Mouse (Mus musculus) limb, embryonic 15.5 days (tissue): ENCODE results near the gene Bricd5. TPM values are rescaled to one million over a fixed set of nuclear protein-coding genes. Genes with fewer than 3 reads are reported as not detected.

Experiments
- ATAC-seq: fragments of 200-750 bp; cut with Nextera tagmentation; 2 replicates; pipeline ENCODE4 v1.8.0; 2017; ENCODE audit warnings: low read depth, moderate TSS enrichment; ENCODE audit not compliant: insufficient number of reproducible peaks, low FRiP score, low TSS enrichment
- H3K27ac ChIP-seq: fragments of 300-500 bp; sonication (generic); 2 replicates; pipeline ENCODE4 v1.5.1; 2015; ENCODE audit warnings: moderate library complexity, mild to moderate bottlenecking, inconsistent platforms
- H3K27me3 ChIP-seq: fragments of 300-500 bp; sonication (generic); 2 replicates; pipeline ENCODE4 v1.6.1; 2015; ENCODE audit warnings: inconsistent platforms
- H3K36me3 ChIP-seq: fragments of 300-500 bp; sonication (generic); 2 replicates; pipeline ENCODE4 v1.6.1; 2015; ENCODE audit warnings: inconsistent platforms
- H3K4me1 ChIP-seq: fragments of 300-500 bp; sonication (generic); 2 replicates; pipeline ENCODE4 v1.6.1; 2015; ENCODE audit warnings: inconsistent platforms
- H3K4me2 ChIP-seq: fragments of 300-500 bp; sonication (generic); 2 replicates; pipeline ENCODE4 v1.6.1; 2015; ENCODE audit warnings: mild to moderate bottlenecking, inconsistent platforms
- H3K4me3 ChIP-seq: fragments of 300-500 bp; sonication (generic); 2 replicates; pipeline ENCODE4 v1.5.1; 2015; ENCODE audit warnings: mild to moderate bottlenecking, inconsistent platforms
- H3K9ac ChIP-seq: fragments of 300-500 bp; sonication (generic); 2 replicates; pipeline ENCODE4 v1.6.1; 2015; ENCODE audit warnings: inconsistent platforms
- H3K9me3 ChIP-seq: fragments of 300-500 bp; sonication (generic); 2 replicates; pipeline ENCODE4 v1.6.1; 2016; ENCODE audit warnings: inconsistent platforms
- WGBS: fragments of 180-500 bp; shearing (Covaris S2); methylation state at CpG from one replicate; pipeline ENCODE4 v1.1.7; 2015; 5-methylcytosine and 5-hydroxymethylcytosine counted together
- polyA plus RNA-seq: library from polyadenylated mRNA; unstranded; fragments of >200 nt; fragmentation: Nextera tagmentation; extraction: Ambion mirVana; gene quantifications from 2 replicates; pipeline ENCODE4 v1.2.1, GENCODE M21; 2015

Gene Bricd5
- polyA plus RNA-seq, 1 experiment from 2014 or later = not detected

DNA sequence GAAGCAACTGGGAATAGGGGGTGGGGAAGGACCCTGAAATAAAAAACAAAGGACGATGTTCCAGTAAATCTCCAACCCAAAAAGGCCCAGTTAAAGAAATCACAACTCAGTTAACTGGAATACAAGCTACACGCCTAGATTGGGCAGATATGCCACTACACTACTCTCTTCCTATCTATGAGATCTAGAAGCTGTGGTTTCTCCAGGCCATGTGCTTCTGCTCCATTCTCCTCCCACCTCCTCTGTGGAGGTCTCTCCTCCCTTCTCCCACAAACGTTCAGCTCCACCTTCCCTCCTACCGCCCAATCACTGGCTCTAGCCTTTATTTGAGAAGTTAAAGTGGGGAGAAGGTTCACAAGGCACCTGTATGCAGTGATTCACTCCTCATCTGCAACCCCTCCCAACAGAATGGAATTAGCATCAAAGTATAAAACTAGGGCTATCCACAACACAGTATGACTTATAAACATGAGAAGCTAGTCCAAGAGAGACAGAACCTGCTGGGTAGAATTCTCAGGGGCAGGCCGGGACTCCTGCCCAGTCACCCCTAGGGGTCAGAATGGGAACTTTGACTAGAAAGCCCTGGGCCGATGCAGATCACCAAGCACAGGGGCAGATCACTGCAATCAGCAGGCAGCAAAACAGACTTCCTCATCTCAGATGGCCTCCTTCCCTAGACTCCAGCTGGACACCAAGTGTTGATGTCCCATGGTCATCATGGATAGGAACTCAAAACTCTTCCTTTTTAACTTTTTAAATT, 10.1 kb upstream of the Bricd5 start:
- Histone ChIP-seq H3K9me3 (no peaks in the 10 kb centered on the region), H3K36me3 (no peaks in the 10 kb centered on the region), H3K27me3 (no peaks in the 10 kb centered on the region), H3K9ac (no peak overlapping the region), H3K4me1 (no peaks in the 10 kb centered on the region), H3K4me3 (no peak overlapping the region), H3K27ac (no peak overlapping the region), H3K4me2 (no peak overlapping the region)
- ATAC-seq = no peak
- 51% methylated on average over 6 of the region's 6 CpGs for WGBS

DNA sequence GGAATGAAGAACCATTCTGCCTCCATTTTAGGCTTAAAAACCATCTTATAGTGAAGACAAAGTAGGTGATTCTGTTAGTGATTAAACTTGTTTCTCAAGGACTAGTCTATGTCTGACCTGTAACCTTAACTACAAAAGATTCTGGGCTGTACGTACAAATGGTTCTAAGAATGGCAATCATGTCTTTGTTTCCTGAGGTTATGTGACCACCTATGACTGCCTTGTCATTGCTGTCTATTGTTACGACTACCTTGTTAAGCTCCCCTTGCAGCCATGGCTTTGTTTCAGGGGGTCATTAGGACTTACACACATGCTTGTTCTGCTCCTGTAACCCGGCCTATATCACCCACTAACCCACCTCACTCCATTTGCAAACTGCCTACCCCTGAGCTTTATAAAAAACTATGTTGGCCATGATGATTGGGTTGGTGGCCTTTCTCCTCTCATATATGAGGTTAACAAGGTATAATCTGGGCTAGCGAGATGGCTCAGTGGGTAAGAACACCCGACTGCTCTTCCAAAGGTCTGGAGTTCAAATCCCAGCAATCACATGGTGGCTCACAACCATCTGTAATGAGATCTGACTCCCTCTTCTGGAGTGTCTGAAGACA, 4.9 kb upstream of the Bricd5 start:
- H3K9ac ChIP-seq = no peak overlapping the region
- peaks cover 32% of the 10 kb centered on the region for H3K4me1 ChIP-seq
- no peaks in the 10 kb centered on the region for H3K9me3 ChIP-seq
- H3K27ac ChIP-seq = no peak overlapping the region
- H3K36me3 ChIP-seq = peaks cover 3% of the 10 kb centered on the region; the same call in 1 of the 2 replicates
- no peak overlapping the region for H3K4me3 ChIP-seq
- no peak overlapping the region for H3K4me2 ChIP-seq
- 91% methylated on average over 5 of the region's 5 CpGs for WGBS
- no peak for ATAC-seq
- no peaks in the 10 kb centered on the region for H3K27me3 ChIP-seq

DNA sequence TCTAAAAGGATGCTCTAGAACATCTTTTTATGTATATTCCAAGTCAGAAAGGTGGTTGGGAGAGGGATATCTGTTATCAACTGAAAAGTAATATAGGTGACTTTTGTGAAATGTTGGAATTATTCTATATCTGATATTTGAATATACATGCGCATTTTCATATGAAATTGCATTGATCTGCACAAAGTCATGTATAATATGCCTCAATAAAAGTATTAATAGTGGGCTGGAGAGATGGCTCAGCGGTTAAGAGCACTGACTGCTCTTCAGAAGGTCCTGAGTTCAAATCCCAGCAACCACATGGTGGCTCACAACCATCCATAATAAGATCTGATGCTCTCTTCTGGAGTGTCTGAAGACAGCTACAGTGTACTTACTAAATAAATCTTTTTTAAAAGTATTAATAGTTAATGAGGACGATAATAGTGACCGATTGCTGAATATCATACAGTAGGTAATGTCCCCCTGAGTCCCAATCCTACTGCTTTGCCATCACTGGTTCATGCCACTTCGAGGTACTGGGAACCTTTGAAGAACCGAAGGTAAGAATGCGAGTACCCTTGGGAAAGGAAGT, 4.3 kb upstream of the Bricd5 start:
- peak overlapping the region; percentile 88 for H3K4me3 ChIP-seq
- H3K27ac ChIP-seq = peak overlapping the region; percentile 88
- peak overlapping the region; percentile 76 for H3K9ac ChIP-seq
- 16% methylated on average over 7 of the region's 7 CpGs for WGBS
- peaks cover 39% of the 10 kb centered on the region for H3K4me1 ChIP-seq
- no peak for ATAC-seq
- no peaks in the 10 kb centered on the region for H3K27me3 ChIP-seq
- peak overlapping the region; percentile 95 for H3K4me2 ChIP-seq
- H3K36me3 ChIP-seq = peaks cover 10% of the 10 kb centered on the region; the same call in 1 of the 2 replicates
- H3K9me3 ChIP-seq = no peaks in the 10 kb centered on the region

DNA sequence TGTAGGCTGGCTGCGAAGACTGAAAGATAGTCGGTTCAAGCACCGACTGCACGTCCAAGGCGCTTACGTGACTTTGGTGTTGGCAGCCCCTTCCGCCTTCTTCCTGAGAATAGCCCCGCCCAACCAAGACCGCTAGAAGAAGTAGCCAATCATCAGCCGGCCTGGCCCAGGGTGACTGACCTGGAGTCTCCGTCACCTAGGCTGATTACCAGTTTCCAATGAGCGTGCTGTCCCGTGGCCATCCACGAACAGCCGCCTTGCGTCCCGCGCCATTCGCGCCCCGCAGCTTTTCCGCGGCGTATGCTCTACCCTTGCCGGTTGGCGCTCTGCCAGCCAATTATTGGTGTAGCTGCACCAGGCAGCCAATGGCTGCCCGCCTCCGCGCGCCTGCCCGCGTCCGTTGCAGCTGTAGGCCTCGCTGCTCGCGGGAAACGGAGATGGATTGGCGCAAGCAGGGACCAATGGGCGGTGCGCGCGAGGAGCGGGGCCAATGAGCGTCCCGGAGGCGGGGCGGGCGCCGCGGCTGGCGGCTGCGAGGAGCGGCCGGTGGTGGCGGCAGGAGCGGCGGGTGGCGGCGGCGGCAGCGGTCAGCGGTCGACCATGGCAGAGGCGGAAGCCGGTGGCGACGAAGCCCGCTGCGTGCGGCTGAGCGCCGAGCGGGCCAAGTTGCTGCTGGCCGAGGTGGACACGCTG, 3.6 kb upstream of the Bricd5 start, which contains the start of the genes E4f1 and Pgp:
E4f1 (minus strand) TSS at position 404 of the 693 bp plus-strand sequence.
Pgp (plus strand) TSS at position 483 of the 693 bp plus-strand sequence.
- Histone ChIP-seq H3K9me3 (no peaks in the 10 kb centered on the region), H3K27me3 (no peaks in the 10 kb centered on the region), H3K4me1 (peaks cover 39% of the 10 kb centered on the region), H3K36me3 (peaks cover 16% of the 10 kb centered on the region; the same call in 1 of the 2 replicates), H3K4me2 (peak within 1 kb of the TSS; percentile 95), H3K9ac (peak within 1 kb of the TSS; percentile 76), H3K27ac (peak within 1 kb of the TSS; percentile 88), H3K4me3 (peak within 1 kb of the TSS; percentile 88)
- ATAC-seq = peak; percentile 95
- under 1% methylated on average over 63 of the region's 75 CpGs for WGBS

DNA sequence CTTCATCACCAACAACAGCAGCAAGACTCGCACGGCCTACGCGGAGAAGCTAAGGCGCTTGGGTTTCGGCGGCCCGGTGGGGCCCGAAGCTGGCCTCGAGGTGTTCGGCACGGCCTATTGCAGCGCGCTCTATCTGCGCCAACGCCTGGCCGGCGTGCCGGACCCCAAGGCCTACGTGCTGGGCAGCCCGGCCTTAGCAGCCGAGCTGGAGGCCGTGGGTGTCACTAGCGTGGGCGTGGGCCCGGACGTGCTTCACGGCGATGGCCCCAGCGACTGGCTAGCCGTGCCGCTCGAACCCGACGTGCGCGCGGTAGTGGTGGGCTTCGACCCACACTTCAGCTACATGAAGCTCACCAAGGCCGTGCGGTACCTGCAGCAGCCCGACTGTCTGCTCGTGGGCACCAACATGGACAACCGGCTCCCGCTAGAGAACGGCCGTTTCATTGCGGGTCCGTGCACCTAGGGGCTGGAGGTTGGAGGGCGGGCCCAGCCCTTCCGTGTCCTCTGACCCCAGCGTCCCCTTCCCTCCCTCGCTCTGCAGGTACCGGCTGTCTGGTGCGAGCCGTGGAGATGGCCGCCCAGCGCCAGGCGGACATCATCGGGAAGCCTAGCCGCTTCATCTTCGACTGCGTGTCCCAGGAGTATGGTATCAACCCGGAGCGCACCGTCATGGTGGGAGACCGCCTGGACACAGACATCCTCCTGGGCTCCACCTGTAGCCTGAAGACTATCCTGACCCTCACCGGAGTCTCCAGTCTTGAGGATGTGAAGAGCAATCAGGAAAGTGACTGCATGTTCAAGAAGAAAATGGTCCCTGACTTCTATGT, 2.8 kb upstream of the Bricd5 start:
- 1% methylated on average over 68 of the region's 68 CpGs for WGBS
- peak overlapping the region; percentile 82 for H3K27ac ChIP-seq

DNA sequence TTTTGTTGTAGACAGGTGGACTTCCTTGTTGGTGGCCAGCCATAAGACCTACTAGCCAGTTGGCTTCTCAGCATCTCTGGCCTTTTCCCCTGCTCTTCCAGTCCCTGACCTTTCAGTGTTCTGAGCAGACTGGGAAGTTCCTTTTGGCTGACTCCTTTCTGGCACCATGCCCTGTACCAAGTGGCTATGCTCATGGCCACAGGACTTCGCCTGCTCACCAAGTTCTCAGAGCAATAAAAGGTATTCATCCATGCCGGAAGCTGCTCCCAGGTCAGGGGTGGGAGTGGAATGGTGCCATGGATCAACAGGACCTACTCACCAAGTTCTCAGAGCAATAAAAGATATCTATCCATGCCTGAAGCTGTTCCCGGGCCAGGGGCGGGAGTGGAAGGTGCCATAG, 1.2 kb upstream of the Bricd5 start:
- no peak overlapping the region for H3K27ac ChIP-seq
- H3K4me1 ChIP-seq = peaks cover 39% of the 10 kb centered on the region
- WGBS = 71% methylated on average over 4 of the region's 4 CpGs
- H3K4me3 ChIP-seq = peak overlapping the region; percentile 88; the same call in 1 of the 2 replicates
- peaks cover 39% of the 10 kb centered on the region for H3K36me3 ChIP-seq
- H3K27me3 ChIP-seq = no peaks in the 10 kb centered on the region
- ATAC-seq = no peak
- no peak overlapping the region for H3K9ac ChIP-seq
- peak overlapping the region; percentile 95 for H3K4me2 ChIP-seq
- no peaks in the 10 kb centered on the region for H3K9me3 ChIP-seq

More for the DNA sequence above, 2.8 kb upstream of the Bricd5 start:
- Histone ChIP-seq H3K27me3 (no peaks in the 10 kb centered on the region), H3K4me3 (peak overlapping the region; percentile 88), H3K9ac (peak overlapping the region; percentile 76), H3K4me1 (peaks cover 39% of the 10 kb centered on the region), H3K36me3 (peaks cover 25% of the 10 kb centered on the region), H3K9me3 (no peaks in the 10 kb centered on the region), H3K4me2 (peak overlapping the region; percentile 95)
- no peak for ATAC-seq

DNA sequence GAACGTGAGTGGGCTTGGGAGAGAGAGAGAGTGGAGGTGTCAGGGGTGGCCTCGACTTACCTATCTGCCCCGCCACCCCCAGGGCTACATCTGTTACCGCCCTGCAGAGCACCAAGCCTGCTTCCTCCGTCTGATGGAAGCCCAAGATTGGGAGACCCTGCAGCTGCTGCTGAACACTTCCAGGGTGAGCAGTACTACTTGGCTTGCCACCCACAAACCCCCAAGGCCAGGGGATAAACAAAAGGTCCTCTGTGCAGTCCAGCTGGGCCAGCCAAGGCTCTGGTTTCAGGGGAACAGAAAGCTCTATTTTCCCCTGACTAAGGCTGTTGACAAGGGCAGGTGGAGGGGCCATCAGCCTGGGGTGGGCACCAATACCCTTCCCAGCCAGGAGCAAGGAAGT, 873 bp downstream of the Bricd5 start:
- Histone ChIP-seq H3K4me3 (no peak overlapping the region), H3K9ac (no peak overlapping the region), H3K9me3 (no peaks in the 10 kb centered on the region), H3K36me3 (peaks cover 42% of the 10 kb centered on the region), H3K4me1 (peaks cover 48% of the 10 kb centered on the region), H3K4me2 (no peak overlapping the region), H3K27me3 (no peaks in the 10 kb centered on the region), H3K27ac (peak overlapping the region; percentile 30; the same call in 1 of the 2 replicates)
- 80% methylated on average over 5 of the region's 5 CpGs for WGBS
- no peak for ATAC-seq

DNA sequence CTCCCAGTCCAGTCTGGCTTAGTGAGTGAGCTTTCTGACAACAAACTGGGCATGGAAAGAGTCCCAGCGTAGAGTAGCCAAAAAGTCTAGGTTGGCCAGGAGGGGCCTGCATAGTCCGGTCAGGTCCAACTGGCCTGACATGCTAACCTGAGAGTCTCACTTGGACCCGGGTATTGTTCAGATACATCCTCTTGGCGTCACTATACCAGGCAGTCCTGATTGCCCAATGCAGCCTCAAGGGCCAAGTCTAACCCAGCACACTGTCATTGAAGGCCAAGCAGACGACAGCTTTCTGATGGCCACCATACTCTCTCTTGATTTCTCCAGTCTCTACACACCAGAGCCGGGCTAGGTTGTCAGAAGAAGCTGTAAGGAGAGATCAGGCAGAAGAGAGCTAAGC, 1.9 kb downstream of the Bricd5 start:
- Histone ChIP-seq H3K36me3 (peaks cover 42% of the 10 kb centered on the region), H3K4me3 (no peak overlapping the region), H3K4me1 (peaks cover 50% of the 10 kb centered on the region), H3K27me3 (no peaks in the 10 kb centered on the region), H3K4me2 (no peak overlapping the region), H3K9me3 (no peaks in the 10 kb centered on the region), H3K9ac (no peak overlapping the region), H3K27ac (no peak overlapping the region)
- no peak for ATAC-seq
- 89% methylated on average over 6 of the region's 6 CpGs for WGBS

DNA sequence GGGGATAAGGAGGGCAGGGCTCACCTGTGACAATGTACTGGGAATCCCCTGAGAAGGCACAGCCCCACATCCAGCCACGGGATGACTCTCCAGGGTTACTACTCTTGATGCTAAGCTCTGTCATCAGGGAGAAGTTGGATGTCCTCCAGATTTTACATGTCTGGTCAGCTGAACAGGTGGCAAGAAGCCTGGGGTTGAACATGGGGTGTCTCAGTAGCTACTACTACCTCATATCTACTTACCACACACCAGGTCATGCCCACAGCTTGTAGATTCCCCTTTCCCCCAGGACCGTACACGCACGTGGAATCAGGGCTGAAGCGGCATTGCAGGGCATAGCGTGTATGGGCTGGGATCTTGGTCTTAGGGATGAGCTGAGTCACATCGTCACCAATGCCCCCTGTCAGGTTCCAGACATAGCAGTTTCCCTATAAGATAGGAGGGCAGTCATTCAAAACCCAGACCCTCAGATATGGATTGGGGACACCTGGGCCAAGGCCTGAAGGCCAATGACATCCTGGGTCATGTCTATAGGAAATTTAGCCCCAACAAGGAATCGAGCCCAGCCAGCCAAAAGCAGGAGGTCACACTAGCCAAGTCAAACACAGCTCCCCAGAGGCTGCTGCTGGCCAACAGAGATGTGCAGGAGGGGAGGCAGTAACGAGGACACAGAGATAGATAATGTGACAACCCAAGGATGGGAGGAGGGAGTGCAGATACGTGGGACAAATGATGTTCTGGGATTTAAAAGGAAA, 2.5 kb downstream of the Bricd5 start:
- no peak overlapping the region for H3K4me3 ChIP-seq
- H3K9ac ChIP-seq = no peak overlapping the region
- H3K27ac ChIP-seq = no peak overlapping the region
- H3K4me2 ChIP-seq = no peak overlapping the region
- H3K9me3 ChIP-seq = no peaks in the 10 kb centered on the region
- H3K4me1 ChIP-seq = peaks cover 44% of the 10 kb centered on the region
- ATAC-seq = no peak
- H3K36me3 ChIP-seq = peaks cover 42% of the 10 kb centered on the region
- H3K27me3 ChIP-seq = no peaks in the 10 kb centered on the region
- 91% methylated on average over 10 of the region's 10 CpGs for WGBS

DNA sequence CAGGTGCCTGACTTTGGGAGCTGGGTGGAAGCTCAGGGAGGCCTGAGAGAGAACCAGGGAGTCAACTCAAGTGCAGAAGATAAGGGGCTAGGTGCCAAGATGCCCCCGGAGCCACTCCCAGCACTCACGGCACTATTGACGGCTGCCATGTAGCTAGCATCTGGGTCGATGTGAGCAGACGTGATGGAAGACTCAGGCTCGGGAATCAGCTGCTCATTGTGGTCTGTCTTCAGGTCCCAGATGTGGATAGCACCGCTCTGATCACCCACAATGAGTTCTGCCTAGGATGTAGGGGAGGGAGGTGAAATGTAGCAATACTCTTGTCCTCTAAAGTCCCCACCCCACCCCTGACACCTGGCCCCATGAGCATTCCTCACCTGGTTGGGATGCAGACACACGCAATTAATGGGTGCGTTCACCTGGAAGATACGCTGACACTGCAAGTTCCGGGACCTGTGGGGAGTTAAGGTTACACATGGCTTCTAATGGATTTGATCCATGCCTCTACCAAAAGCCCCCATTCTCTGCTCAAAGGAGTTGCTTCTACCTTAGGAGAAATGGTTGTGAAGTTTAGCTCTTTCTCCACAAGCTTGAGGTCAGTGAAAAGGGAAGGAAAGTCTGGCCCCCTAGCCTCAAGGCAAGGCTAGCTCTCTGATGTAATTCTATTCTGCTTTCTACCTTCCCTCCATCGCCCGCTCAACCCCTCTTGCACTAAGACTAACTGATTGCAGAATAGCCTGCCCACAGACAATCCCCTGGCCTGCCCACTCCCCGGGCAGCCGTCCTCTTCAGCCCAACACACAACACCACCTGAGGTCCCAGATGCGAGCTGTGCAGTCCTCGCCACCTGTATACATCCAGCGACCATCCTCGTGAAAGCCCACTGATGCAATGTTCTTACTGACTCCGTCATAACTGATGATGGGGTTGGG, 3.6 kb downstream of the Bricd5 start:
- Histone ChIP-seq H3K9me3 (no peaks in the 10 kb centered on the region), H3K36me3 (peaks cover 42% of the 10 kb centered on the region), H3K4me1 (peaks cover 33% of the 10 kb centered on the region), H3K27me3 (no peaks in the 10 kb centered on the region), H3K4me3 (0 out of 2 replicates have a peak overlapping the region, but pooled peaks have one; percentile 87), H3K9ac (no peak overlapping the region), H3K27ac (no peak overlapping the region), H3K4me2 (no peak overlapping the region; the same call in 1 of the 2 replicates)
- 90% methylated on average over 20 of the region's 20 CpGs for WGBS
- no peak for ATAC-seq
